Mouse (Mus musculus) Muller cell, postnatal 12 days (primary cell): Measurements from ENCODE around the gene Catsper2.
"Not testable (repeated sequence)": the region's sequence is repeated elsewhere in the genome, so short reads cannot be mapped to it uniquely, and the experiment has no call there.

Experiments
- DNase-seq: peaks from one replicate; pipeline ENCODE4 v3.0.0-alpha.2; 2015; ENCODE audit errors: inconsistent ontology term

The Catsper2 gene

DNA sequence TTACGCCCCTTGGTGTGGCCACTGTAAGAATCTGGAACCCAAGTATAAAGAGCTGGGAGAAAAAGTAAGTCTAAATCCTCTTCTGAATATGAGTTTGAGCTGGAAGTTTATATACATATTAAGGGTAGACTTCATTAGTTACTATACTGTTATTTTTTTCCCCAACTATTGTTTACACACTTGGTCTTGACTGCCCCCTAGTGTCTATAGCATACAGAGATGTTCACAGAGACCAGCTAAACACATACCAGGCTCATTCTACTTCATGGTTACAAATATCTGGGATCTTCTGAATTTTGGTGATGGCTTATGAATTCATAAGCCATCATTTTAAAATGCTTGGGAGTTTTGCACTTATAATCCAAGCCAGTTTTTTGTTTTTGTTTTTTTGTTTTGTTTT lies 21.3 kb upstream of the Catsper2 start:
- DNase-seq, result no peak

DNA sequence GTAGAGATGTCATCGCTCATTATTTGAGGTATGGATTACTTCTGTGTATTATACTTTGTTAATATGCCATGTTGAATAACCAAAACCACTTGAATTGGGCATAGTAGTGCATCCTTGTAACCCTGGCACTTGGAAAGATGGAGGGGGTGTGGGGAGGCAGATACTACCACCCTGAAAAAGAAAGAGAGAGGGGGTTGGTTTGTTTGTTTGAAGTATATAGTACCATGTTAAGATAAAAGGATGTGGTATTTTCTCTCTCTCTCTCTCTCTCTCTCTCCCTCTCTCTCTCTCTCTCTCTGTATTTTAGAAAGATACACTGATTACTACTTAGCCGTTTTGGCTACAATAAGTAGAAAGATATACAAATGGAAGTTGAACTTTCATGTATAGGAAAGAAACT lies 12.3 kb upstream of the Catsper2 start:
- DNase-seq, result no peak

- DNase-seq, result no peak
These were observed 9.6 kb upstream of the Catsper2 start for GRCm38 (mm10) chr2:121423166-121423565.

DNA sequence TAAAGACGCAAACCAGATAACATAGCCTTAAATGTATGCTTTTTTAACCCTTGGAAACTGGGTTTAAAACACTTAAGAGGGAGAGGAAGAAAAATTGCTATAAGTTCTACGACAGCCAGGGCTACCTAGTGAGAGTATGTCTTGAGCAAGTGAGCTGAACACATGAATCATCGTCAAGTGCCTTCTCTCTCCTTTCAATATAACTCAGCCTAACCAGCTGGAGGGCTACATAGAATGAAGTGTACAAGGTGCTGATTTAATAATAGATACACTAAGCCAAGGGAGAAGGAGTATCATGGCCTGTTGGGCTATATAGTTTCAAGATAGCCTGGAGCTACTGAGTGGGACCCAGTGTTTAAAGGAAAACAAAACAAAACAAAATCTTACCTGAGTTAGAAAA lies 4.9 kb upstream of the Catsper2 start:
- no peak for DNase-seq

DNA sequence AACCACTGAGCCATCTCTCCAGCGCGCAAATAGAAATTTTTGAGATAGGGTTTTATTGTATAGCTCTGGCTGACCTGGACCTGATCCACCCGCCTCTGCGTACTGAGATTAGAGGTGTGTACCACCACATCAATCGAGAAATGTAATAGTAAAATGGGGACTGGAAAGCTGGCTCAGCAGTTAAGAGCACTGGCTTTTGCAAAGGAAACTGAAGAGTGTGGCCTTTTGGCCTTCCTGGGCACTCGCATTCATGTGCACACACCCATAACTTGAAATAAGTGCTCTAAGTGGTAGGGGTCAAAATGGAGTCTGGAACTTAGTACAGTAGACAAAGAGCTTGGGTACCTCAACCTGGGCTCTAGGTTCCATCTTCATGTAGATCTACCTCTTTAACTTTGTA lies 2.8 kb upstream of the Catsper2 start:
- no peak for DNase-seq

- no peak for DNase-seq
These were observed 2.0 kb upstream of the Catsper2 start for GRCm38 (mm10) chr2:121415591-121415990.

DNA sequence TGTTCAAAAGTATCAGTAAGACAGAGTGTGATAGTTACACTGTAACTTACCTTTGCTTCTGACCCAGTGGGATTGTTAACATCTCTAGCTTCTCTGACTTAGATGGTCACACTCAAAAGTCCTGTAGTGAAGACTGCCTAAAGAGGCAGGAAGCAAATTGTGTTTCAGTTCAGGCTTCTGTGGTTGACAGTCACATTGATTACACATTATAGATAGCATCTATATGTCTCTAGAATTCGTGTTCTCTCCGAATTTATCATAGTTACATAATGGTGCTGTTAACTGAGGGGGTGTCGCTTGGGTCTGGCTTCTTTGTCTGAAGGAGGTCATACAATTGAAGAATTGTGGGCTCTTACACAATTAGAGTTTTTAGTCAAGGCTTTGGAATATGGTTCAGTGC lies 1.5 kb upstream of the Catsper2 start:
- no peak for DNase-seq

DNA sequence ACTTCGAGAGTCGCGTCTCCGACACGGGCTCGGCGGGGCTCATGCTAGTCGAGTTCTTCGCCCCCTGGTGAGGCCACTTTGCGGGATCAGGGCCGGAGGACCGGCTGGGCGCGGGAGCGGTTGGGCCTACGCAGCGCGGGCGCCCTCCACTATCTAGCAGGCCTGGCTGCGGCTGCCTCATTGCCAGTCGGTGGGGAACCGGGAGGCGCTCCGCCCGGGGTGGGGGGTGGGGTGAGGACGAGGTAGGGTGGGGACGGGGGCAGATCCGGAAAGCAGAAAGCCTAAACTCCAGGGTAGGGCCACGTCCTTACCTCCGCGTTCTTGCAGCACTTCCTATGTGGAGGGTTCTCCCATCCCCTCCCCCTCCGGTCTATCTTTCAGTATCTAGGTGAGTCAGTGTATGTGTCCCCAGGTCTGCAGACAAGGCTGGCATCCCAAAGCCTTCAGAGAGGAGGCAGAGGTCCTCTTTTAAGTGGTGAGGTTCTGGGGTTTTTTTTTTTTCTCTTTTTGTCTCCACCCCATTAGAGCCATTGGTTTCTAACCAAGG lies 620 bp upstream of the Catsper2 start:
- peak; percentile 54 for DNase-seq

GRCm38 (mm10) chr2:121412843-121413386 lies 677 bp downstream of the Catsper2 start:
- DNase-seq, result no peak

- DNase-seq, result no peak
These were observed 5.4 kb downstream of the Catsper2 start for GRCm38 (mm10) chr2:121408160-121408559.

GRCm38 (mm10) chr2:121403296-121403695 lies 10.3 kb downstream of the Catsper2 start:
- no peak for DNase-seq

DNA sequence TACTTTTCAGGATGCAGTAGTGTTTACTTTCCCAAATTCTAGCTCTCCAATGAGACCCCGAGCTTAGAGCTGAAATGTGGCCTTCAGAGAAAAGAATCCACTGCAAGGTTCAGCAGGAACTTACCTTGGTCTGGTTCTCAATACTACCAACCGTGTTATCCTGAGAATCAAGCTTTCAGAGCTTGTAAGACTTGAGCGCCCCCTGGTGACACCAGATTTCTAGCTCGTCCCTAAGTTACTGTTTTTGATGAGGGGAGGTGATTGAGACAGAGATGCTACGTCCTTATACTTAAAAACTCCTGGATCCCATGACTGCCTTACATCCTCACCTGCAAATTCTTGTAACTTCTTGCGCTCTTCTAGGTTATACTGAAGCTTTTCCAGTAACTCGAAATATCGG lies 17.0 kb downstream of the Catsper2 start:
- DNase-seq, result peak; percentile 54

GRCm38 (mm10) chr2:121386961-121387575 lies 26.5 kb downstream of the Catsper2 start, which contains the start of gene Strc:
Gene Strc, minus strand, starts transcription at chr2:121387168.
- not testable (repeated sequence) for DNase-seq

GRCm38 (mm10) chr2:121374766-121375165 lies 38.8 kb downstream of the Catsper2 start:
- DNase-seq, result no peak

- DNase-seq, result no peak
These were observed 41.3 kb downstream of the Catsper2 start for GRCm38 (mm10) chr2:121372266-121372665.

DNA sequence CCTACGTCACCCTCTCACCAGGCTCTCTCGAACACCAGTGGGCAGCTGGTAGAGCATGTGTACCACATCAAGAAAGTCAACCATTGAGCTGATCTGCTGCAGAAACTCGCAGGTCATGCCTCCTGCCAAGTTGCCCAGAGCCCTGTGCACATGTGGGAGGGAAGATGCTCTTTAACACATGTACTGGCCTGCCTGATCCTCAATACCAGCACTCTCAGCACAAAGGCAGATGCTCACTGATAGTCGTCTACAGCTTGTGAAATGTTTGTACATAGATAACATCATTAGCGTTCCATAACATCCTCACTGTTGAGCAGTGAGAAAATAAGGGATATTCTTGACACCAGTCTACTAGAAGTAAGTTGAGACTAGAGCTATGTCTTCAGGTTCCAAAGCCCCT lies 42.7 kb downstream of the Catsper2 start:
- no peak for DNase-seq

GRCm38 (mm10) chr2:121368831-121369230 lies 44.8 kb downstream of the Catsper2 start:
- peak; percentile 78 for DNase-seq

DNA sequence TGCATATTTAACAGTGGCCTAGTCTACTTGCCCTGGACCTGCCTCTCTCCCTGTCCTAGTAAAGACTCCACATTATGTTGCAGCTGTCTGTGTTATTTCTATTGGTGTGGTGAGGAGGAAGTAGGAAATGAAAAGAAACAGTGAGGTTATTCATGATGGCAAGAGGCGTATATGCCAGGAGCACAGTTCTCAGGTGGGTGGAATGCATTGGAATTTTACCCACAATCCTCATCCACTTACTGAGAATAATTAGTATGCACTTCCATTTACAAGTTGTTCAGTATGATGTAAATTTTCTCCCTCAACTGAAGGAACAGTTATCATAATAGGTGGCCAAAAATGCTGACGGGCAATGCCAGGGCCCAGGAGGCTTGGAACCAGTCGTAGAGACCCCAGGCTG lies 49.9 kb downstream of the Catsper2 start:
- DNase-seq, result no peak

GRCm38 (mm10) chr2:121359461-121359860 lies 54.1 kb downstream of the Catsper2 start:
- DNase-seq, result no peak

DNA sequence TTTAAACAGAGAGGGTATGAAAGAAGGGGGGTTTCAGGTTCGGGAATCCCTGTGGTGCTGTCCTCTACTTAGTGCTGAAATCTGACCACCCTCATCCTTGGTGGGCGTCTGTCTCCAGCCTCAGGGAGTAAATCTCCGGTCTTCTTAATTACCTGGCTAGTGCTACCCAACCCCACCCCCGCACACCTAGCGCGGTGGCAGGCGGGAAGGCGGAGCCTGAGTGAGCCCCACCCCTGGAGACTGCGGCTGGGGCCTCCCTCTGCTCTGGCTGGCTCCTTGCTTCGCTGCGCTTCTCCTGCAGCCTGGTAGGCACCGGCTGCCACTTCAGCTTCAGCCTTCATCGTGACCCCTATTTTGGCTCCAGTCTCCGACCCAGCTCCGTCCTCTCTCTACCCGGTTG lies 55.2 kb downstream of the Catsper2 start:
- DNase-seq, result peak; percentile 49

DNA sequence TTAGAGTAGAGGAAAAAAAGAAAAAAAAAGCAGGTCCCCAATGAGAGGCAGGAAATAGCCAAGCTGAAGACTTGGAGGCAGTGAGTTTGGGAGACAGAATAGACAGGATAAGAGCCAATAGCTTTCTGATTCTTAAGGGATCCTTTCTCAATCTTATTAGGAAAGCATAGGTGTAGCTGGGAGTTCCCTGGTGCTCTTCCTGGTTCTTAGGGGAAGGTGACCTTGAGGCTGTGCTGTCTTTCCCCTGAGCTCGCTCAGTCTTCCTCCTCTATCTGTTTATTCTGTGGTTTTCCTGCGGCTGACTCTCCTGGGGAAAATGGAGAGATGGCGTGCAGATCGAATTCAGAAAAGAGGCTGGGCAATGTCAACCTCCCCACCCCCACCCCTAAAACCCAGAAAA lies 55.6 kb downstream of the Catsper2 start:
- no peak for DNase-seq

DNA sequence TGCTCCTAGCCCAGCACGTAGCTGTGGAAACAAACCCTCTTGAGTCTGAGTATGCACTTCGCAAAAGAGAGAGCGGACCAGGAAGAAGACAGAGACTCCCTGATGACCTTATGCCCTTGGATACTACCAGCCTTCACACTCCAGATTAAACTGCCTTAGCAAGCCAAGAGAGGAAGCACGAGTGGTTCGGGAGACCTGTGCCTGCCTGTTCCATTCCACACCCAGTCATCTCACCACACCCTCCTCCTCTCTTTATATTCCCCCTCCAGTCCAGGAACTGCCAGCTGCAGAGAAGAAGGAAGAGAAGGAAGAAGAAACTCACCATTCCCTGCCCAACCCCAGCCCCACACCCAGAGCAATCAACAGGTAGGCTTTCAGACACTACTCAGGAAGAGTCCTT lies 56.1 kb downstream of the Catsper2 start, which contains the start of gene Ckmt1:
TSS of gene Ckmt1 (plus strand) at position 221 of the 400 bp plus-strand sequence.
- DNase-seq, result no peak

DNA sequence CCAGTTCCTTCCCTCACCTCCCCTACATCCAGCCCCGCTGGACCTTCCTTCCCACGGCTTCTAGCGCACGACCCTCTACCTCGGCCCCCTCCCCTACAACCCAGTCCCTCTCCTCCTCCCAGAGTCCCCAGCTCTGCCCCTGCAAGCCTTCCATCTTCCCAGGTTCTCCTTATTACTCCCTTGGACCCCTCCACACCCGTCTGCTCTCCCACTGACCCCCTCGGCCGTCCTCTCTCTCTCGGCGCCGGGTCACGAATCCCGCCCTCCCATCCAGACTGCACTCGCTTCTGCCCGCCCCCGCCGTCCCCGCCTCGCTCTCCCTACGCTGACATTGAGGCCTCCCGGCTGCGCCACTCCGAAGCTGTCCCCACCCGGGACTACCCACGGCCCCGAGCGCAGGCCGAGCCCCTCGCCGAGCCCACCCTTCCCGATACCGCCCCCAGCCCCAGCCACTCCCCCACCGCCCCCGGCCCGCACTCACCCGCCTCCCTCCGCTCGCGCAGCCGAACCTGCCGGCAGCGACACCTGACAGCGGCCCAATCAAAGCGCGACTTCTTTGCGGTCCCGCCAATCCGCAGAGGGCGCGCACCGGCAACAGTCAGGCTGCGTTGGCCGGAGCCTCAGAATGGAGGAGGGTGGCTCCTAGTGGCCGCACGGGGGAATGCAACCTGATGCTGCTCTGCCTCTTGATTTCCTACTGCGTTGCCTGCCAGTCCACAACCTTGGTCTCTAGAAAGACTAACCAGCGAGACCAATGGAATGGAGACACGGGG lies 58.6 kb downstream of the Catsper2 start, which contains the start of gene Ppip5k1:
TSS of gene Ppip5k1 (minus strand) at position 577 of the 773 bp plus-strand sequence.
- peak; percentile 94 for DNase-seq
